Mouse (Mus musculus): ENCODE data around the gene Myzap.
"Not testable (repeated sequence)": the region's sequence is repeated elsewhere in the genome, so short reads cannot be mapped to it uniquely, and the experiment has no call there.

The Myzap gene

GRCm38 (mm10) chr9:71484871-71485474 is 107.2 kb downstream of the Myzap start:
- DNase-seq (ENCODE audit: low spot score in 2 of 2): no peak

DNA sequence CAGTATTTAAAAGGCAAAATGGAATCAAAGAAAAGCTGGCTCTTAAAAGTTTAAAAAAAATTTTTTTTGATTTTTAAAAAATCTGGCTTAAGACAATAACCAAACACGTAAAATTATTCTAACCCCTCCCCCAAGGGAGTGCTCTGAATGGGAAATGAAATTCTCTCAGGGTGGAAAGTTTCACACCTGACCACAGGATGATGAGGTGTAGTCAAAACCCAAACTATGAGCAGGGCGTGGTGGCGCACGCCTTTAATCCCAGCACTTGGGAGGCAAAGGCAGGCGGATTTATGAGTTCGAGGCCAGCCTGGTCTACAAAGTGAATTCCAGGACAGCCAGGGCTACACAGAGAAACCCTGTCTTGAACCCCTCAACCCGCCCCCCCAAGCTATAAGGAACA is 108.3 kb downstream of the Myzap start:
- not testable (repeated sequence) for DNase-seq (ENCODE audit: low spot score in 2 of 2)

GRCm38 (mm10) chr9:71480305-71480704 is 111.9 kb downstream of the Myzap start:
- no peak for DNase-seq (ENCODE audit: low spot score in 2 of 2)

GRCm38 (mm10) chr9:71479413-71479812 is 112.7 kb downstream of the Myzap start:
- DNase-seq (ENCODE audit: low spot score in 2 of 2): no peak

DNA sequence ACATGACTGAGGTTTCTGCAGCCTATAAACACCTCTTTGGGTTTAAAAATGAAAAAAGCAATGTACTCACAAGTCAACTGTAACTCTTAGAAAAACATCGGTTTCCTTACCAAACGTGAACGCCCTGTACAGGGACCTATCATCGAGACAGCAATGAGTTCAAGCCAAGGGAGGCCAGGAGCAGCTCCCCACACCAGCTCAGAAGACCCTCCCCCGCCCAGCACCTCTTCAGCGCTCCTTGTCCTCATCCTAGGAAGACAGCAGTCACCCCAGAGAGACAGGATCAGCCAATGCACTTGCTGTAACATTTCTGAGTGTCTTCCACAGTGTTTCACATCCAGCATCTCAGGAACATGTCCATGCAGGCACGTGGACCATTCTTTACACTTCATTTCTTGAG is 113.6 kb downstream of the Myzap start:
- DNase-seq (ENCODE audit: low spot score in 2 of 2): no peak

DNA sequence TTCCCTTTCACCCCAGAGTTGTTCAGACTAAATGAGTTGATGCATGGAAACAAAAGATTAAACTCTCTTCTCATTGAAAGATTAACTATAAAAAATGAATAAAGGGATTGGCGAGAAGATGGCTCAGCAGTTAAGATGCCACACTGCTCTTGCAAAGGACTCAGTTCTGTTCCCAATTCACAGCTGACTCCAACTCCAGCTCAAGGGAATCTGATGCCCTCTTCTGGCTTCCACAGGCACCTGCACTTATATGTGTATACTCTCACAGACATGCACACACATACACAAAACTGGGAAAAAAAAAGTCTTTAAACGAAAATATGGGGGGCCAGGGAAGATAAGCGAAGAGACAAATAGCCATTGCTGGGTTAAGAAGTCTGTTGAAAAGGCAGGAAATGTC is 115.6 kb downstream of the Myzap start:
- no peak for DNase-seq (ENCODE audit: low spot score in 2 of 2)

DNA sequence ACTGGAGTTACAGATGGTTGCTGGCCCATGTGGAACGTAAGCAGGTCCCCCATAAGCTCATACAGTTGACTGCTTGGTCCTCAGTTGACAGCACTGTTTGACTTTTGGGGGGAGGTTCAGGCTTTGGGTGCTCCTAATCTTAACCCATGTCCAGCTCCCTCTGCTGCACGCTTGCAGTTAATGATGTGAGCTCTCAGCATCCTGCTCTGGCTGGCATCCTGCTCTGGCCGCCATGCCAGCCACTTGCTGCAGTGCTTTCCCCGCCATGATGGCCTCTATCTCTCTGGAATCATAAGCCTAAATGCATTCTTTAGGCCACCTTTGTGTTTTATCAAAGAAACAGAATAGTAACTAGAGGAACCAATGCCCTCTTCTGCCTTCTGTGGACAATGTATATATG is 116.6 kb downstream of the Myzap start:
- no peak for DNase-seq (ENCODE audit: low spot score in 2 of 2)

DNA sequence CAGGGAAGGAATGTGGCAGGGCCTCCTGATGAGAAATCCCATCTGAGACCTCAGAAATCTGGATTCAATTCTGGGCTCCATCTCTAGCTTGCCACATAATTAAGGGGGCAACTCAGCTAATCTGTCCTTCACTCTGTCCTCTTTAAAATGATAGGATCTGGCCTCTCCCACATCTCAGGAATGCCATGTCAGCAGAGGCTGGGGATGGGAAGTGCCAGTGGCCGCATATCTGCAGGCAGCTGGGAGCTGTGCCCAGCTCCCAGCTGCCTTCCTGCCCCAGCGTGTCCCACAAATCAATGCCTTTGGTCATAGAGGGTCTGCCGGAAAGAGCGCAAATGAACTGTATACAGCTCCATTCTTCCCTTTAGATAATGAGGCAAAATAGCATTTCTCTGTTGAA is 124.7 kb downstream of the Myzap start:
- DNase-seq (ENCODE audit: low spot score in 2 of 2): no peak

DNA sequence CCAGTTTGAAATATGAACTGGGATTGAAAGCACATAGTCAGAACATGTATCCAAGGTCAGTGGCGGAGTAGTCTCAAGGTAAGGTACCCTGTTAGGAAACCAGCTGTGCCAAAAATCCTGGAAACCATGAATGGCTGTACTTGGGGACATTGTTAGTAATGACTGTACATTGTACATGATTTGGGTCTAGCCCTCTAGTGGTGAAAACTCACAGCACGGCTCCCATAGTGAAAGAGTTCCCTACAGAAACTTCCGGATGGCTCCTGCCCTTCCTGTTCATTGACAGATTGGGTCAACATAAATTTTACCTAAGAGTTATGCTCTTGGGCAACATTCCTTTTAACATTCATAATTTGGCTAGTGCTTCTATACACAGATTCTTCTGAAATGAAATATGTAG is 126.0 kb downstream of the Myzap start:
- no peak for DNase-seq (ENCODE audit: low spot score in 2 of 2)

- no peak for DNase-seq (ENCODE audit: low spot score in 2 of 2)
These were observed 129.0 kb downstream of the Myzap start for GRCm38 (mm10) chr9:71463072-71463667.

- no peak for DNase-seq (ENCODE audit: low spot score in 2 of 2)
These were observed 135.4 kb downstream of the Myzap start for GRCm38 (mm10) chr9:71456738-71457137.

Measured in natural killer cell, adult 2 months (primary cell).